Mouse (Mus musculus) stomach, postnatal 0 days (tissue): ENCODE data around the gene Crtc3.

Experiments used
- CTCF ChIP-seq: IDR thresholded peaks from 2 replicates; pipeline ENCODE4 v1.5.1; 2016; ENCODE audit warnings: antibody characterized with exemption, low read depth, mild to moderate bottlenecking, moderate library complexity
- EP300 ChIP-seq: optimal IDR thresholded peaks from 2 replicates; pipeline ENCODE3; 2016; ENCODE audit warnings: antibody characterized with exemption

DNA sequence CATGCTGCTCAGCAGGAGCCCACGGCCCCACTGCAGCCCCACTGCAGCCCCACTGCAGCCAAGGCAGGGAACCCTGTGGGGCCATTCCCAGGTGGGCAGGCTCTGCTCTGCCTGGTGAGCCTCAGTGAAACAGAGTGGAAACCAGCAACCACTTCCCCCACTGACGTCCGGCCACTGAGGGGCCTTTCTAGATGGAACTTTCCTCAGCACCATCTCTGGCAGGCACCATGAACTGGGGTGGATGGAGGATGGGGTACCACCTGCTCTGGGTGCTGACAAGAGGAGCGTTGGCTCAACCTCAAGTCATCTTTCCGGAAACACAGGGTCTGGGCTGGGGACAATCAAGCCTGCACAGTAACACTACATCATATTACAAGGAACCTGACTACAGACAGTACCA is 90.8 kb downstream of the Crtc3 start:
- TF ChIP-seq CTCF: no peak
- no peak for TF ChIP-seq EP300
